Mouse (Mus musculus): ENCODE results near the gene Abtb1. TPM values are rescaled to one million over a fixed set of nuclear protein-coding genes. Genes with fewer than 3 reads are reported as not detected.

Gene Abtb1
- polyA plus RNA-seq, 1 experiment from 2014 or later, result 31.5 TPM

DNA sequence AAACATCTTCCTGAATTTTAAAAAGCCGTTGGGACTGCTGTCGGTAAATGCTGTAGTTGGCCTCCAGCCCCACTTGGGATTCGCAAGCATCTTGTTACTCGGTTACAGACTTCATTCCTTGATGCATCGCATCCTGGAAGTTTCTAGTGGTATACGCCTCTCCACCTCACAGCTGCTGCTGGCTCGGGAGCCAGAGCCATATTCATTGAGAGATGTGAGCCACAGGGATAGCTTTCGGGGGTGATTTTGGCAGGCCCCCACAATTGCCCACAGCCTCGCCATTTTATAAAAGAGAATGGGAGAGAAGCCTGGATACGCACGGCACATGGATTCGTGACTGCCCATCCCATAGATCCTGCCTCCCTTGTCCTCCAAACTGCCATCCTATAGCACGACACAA, 47.9 kb downstream of the Abtb1 start:
- WGBS, result 66% methylated on average over 13 of the region's 13 CpGs
- H3K9ac ChIP-seq, result no peak overlapping the region
- no peak for ATAC-seq (ENCODE audit: insufficient read depth, low FRiP score, low read depth)
- H3K9me3 ChIP-seq, result no peaks in the 10 kb centered on the region
- H3K4me3 ChIP-seq (replicated peaks), result no peak overlapping the region
- no peak overlapping the region for H3K4me2 ChIP-seq
- peak overlapping the region; percentile 44; the same call in 1 of the 2 replicates for H3K27ac ChIP-seq
- no peaks in the 10 kb centered on the region for H3K36me3 ChIP-seq
- H3K27me3 ChIP-seq (replicated peaks), result no peaks in the 10 kb centered on the region
- peaks cover 26% of the 10 kb centered on the region; the same call in 1 of the 2 replicates for H3K4me1 ChIP-seq

DNA sequence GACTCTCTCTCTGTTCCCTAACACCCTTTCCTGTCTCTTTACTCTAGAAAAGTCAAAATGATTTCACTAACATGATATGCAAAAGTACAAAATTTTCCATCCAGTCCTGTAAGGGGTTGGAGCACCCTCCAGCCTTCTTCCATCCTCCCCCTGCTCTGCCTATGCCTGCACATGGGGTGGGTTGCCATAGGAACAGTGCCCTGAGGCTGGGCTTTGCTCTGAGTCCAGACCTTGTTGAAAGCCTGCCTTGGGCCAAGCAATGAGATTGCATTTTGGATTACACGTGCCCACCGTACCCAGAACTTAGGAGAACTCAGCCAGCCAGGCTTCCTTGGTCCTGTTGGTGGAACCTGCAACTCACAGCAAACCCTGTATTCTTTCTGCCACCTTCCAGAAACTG, 48.5 kb downstream of the Abtb1 start:
- WGBS, result 68% methylated on average over 2 of the region's 2 CpGs
- H3K9me3 ChIP-seq, result no peaks in the 10 kb centered on the region
- ATAC-seq (ENCODE audit: insufficient read depth, low FRiP score, low read depth), result no peak; the same call in 1 of the 2 replicates
- H3K27me3 ChIP-seq (replicated peaks), result no peaks in the 10 kb centered on the region
- H3K4me1 ChIP-seq, result peaks cover 26% of the 10 kb centered on the region; the same call in 1 of the 2 replicates
- no peak overlapping the region for H3K4me3 ChIP-seq (replicated peaks)
- H3K4me2 ChIP-seq, result no peak overlapping the region
- no peak overlapping the region for H3K9ac ChIP-seq
- peak overlapping the region; percentile 44; the same call in 1 of the 2 replicates for H3K27ac ChIP-seq
- no peaks in the 10 kb centered on the region for H3K36me3 ChIP-seq

DNA sequence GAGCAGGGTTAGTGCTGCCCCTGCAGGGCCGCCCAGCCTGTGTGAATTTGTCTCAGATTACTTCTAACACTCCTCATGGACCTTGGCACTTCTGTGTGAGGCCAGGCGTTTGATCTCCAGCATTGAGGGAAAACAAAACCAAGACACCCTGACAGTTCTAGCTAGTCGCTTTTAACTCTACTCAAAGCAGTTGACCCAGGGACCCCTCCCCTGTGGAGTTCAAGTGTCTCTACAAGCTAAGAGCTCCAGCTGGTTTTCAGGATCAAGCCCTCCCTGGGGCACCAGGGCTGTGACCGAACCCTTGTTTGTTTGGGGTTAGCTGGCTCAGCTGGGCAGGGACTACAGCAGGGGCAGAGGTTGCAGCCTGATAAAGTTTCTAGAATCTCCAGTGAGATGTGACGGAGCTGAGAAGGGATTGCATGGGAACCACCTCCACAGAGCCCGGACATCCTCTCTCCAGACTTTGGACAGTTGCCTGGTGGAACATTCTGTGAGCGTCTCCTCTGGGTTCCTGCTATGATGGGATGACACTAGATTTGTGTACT, 49.6 kb downstream of the Abtb1 start:
- Histone ChIP-seq H3K36me3 (no peaks in the 10 kb centered on the region), H3K9me3 (no peaks in the 10 kb centered on the region), H3K9ac (no peak overlapping the region), H3K27me3 (replicated peaks) (no peaks in the 10 kb centered on the region), H3K4me2 (no peak overlapping the region), H3K4me3 (replicated peaks) (no peak overlapping the region), H3K27ac (peak overlapping the region; percentile 45; the same call in 1 of the 2 replicates), H3K4me1 (peaks cover 32% of the 10 kb centered on the region)
- no peak for ATAC-seq (ENCODE audit: insufficient read depth, low FRiP score, low read depth)
- WGBS, result 47% methylated on average over 7 of the region's 7 CpGs

DNA sequence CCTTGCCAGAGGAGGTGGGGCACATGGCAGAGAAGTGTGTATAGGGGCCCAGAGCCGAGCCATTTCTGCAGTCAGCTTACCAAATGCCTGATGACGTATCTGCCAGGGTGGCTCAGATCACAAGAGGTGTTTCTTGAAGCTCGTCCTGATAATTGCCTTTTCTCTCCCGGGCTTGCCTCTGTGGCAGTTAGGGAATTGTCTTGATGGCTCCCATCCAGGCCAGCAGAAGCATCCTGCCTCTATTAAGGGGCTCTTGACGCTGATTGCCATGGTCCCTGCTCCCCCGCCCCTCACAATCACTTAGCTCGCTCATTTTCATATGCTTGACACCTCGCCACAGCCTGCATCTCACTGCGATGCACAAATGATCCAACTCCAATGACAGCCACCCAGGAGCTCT, 50.5 kb downstream of the Abtb1 start:
- Histone ChIP-seq H3K27me3 (replicated peaks) (no peaks in the 10 kb centered on the region), H3K9me3 (no peaks in the 10 kb centered on the region), H3K4me3 (replicated peaks) (no peak overlapping the region), H3K9ac (no peak overlapping the region), H3K4me2 (no peak overlapping the region), H3K4me1 (peaks cover 40% of the 10 kb centered on the region), H3K27ac (no peak overlapping the region), H3K36me3 (no peaks in the 10 kb centered on the region)
- ATAC-seq (ENCODE audit: insufficient read depth, low FRiP score, low read depth), result no peak
- WGBS, result 46% methylated on average over 9 of the region's 9 CpGs

DNA sequence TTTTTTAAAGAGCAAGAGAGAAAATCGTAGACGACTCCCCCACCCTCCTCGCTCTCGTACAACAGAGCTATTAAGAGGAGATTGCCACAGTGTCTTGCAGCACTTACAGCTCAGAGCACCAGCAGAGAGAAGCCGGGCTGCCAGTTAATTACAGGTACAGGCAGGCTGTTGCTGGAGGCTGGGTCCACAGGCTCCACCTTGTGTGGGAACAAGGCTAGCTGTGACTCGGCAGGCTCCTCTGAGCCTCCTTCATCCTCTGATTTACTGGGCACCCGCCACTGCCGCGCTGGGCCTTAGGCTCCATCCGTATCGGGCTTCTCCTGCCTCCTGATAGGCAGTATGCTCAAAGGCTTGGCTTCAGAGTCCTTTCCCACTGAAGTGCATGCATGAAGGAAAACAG, 53.6 kb downstream of the Abtb1 start:
- no peaks in the 10 kb centered on the region for H3K9me3 ChIP-seq
- peak overlapping the region; percentile 9; the same call in 1 of the 2 replicates for H3K27ac ChIP-seq
- H3K4me1 ChIP-seq, result peaks cover 56% of the 10 kb centered on the region
- no peaks in the 10 kb centered on the region for H3K36me3 ChIP-seq
- no peak overlapping the region for H3K9ac ChIP-seq
- WGBS, result 62% methylated on average over 11 of the region's 11 CpGs
- H3K4me3 ChIP-seq (replicated peaks), result no peak overlapping the region
- no peak for ATAC-seq (ENCODE audit: insufficient read depth, low FRiP score, low read depth)
- no peaks in the 10 kb centered on the region for H3K27me3 ChIP-seq (replicated peaks)
- H3K4me2 ChIP-seq, result no peak overlapping the region

DNA sequence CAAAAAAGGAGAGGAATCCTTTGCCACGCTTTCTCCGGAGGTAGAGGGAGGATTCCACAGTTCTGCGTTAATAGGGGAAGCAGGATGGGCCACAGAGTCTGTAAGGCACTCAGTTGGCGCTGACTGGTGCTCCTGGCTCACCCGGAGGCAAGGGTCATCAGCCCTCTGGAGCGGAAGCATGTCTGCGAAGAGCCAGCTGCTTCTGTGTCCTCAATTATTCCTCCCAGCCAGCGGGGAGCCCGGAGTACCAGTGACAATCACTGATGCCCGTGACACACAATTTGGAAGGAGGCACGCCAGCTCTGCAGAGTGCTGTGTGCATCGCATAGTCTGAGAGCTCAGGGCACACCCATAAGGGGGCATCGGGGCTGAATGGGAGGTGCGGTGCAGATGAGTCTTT, 54.3 kb downstream of the Abtb1 start:
- peaks cover 55% of the 10 kb centered on the region for H3K4me1 ChIP-seq
- H3K36me3 ChIP-seq, result no peaks in the 10 kb centered on the region
- no peaks in the 10 kb centered on the region for H3K27me3 ChIP-seq (replicated peaks)
- no peak overlapping the region for H3K4me2 ChIP-seq
- no peak overlapping the region for H3K9ac ChIP-seq
- no peak overlapping the region for H3K4me3 ChIP-seq (replicated peaks)
- no peak for ATAC-seq (ENCODE audit: insufficient read depth, low FRiP score, low read depth)
- no peaks in the 10 kb centered on the region for H3K9me3 ChIP-seq
- peak overlapping the region; percentile 87 for H3K27ac ChIP-seq
- 38% methylated on average over 14 of the region's 14 CpGs for WGBS

DNA sequence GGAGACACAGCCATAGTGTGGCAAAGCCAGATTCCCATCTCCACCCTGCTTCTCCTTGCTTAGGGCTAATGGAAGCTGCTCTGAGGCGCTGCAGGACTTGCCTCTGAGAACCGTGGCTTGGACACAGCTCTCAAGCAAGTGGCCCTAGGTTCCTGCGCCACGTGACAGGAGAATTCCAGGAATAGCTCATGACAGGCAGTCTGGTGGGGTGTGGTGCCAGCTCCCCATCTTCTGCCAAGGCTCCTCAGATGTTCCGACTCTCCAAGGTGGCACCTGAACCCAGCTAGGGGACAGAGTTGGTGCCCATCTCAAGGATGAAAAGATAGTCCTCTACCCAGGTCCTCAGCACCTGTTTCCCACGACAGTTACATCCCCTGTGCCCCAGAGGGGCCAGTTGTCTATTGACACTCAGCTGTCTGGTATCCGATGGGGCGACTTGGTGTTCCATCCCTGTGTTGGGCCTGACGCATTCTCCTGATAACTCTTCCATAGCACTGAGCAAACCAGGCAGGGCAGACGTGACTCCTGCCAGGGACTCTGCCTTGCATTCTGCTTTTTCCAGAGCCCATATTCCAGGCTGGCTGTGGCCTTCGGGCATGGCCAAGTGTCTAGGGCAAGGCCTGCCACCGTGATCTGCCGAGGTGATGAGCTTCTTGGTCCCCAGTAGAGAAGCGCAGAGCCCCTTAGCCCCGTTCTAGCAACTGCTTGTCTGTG, 54.9 kb downstream of the Abtb1 start:
- H3K27ac ChIP-seq, result peak overlapping the region; percentile 87
- no peaks in the 10 kb centered on the region for H3K27me3 ChIP-seq (replicated peaks)
- H3K9me3 ChIP-seq, result no peaks in the 10 kb centered on the region
- H3K9ac ChIP-seq, result no peak overlapping the region
- no peak overlapping the region for H3K4me3 ChIP-seq (replicated peaks)
- no peak for ATAC-seq (ENCODE audit: insufficient read depth, low FRiP score, low read depth)
- H3K36me3 ChIP-seq, result no peaks in the 10 kb centered on the region
- WGBS, result 65% methylated on average over 15 of the region's 15 CpGs
- peaks cover 51% of the 10 kb centered on the region for H3K4me1 ChIP-seq
- H3K4me2 ChIP-seq, result peak overlapping the region; percentile 19; the same call in 1 of the 2 replicates

Other genes with a start within 250 kb of the Abtb1 start
- gene Kbtbd12, start 204.0 kb downstream of the Abtb1 start, polyA plus RNA-seq (2015; fragmentation: Nextera tagmentation; extraction: Ambion mirVana), result 0.49 and 0.64 TPM in 2 replicates
- 109 and 123 TPM in 2 replicates for gene Mgll, start 117.6 kb downstream of the Abtb1 start, polyA plus RNA-seq (2015; fragmentation: Nextera tagmentation; extraction: Ambion mirVana)
- 62.5 and 72.3 TPM in 2 replicates for gene Podxl2, start 33.1 kb upstream of the Abtb1 start, polyA plus RNA-seq (2015; fragmentation: Nextera tagmentation; extraction: Ambion mirVana)
- gene Mcm2, start 56.8 kb upstream of the Abtb1 start, polyA plus RNA-seq (2015; fragmentation: Nextera tagmentation; extraction: Ambion mirVana), result 105 and 110 TPM in 2 replicates
- 60.1 and 67.3 TPM in 2 replicates for gene Tpra1, start 60.3 kb upstream of the Abtb1 start, polyA plus RNA-seq (2015; fragmentation: Nextera tagmentation; extraction: Ambion mirVana)